Mouse (Mus musculus) erythroid progenitor cell, adult 5-6 weeks (primary cell): Measurements from ENCODE around the gene Sdc4. TPM values are rescaled to one million over a fixed set of nuclear protein-coding genes. Genes with fewer than 3 reads are reported as not detected.
A peak's percentile ranks its signal among the peaks of the same experiment; 100 is the strongest.

Experiments
- ATAC-seq: replicated peaks from 2 replicates; pipeline ENCODE4 v1.8.0; 2016; ENCODE audit warnings: moderate number of reproducible peaks, mild to moderate bottlenecking, moderate TSS enrichment, inconsistent platforms; ENCODE audit not compliant: poor library complexity, low FRiP score, severe bottlenecking
- total RNA-seq, 2 experiments: library from RNA; stranded (forward) in 1 of 2; stranded (reverse) in 1 of 2; fragments of 150-400 nt in 1 of 2; fragments of 186-747, 209-891 nt in 1 of 2; gene quantifications; 2 replicates each; pipeline versions ENCODE4 v1.2.3 to v1.2.4; 2015 to 2017; ENCODE audit warnings: low replicate concordance in 2 of 2

Sdc4 gene
- total RNA-seq, 2 experiments from 2014 or later = 2.5 to 5.7 TPM

GRCm38 (mm10) chr2:164433278-164433895, 10.3 kb downstream of the Sdc4 start:
- ATAC-seq = no peak

DNA sequence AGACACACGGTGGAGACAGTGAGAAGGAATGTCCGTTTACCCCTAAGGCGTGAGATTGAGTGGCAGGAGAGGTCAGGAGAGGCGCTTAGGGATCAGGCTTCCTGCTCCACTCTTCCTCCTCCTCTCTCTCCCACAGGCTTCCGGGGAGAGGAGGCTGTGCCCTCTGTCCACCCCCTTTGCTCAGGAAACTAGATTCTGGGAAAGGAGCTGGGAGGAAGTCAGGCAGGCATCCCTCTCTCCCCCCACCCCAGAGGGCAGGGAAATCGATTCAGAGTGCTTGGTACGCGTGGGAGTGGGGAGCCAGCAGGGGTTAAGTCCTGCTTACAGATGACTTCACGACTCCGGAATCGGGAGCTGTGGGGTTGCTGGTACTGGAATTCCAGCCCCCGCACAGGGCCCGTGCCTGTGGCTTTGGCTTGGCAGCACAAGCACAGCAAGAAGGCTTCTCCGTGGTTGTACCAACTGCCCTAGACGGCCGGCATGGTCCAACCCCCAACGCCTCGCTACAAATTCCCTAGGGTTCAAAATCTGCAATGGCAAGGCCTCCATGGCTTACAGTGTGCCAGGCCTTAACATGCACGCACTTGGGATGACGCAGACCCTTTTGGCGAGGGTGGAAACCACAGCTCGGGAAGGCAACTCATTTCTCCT, 11.0 kb downstream of the Sdc4 start:
- no peak for ATAC-seq

DNA sequence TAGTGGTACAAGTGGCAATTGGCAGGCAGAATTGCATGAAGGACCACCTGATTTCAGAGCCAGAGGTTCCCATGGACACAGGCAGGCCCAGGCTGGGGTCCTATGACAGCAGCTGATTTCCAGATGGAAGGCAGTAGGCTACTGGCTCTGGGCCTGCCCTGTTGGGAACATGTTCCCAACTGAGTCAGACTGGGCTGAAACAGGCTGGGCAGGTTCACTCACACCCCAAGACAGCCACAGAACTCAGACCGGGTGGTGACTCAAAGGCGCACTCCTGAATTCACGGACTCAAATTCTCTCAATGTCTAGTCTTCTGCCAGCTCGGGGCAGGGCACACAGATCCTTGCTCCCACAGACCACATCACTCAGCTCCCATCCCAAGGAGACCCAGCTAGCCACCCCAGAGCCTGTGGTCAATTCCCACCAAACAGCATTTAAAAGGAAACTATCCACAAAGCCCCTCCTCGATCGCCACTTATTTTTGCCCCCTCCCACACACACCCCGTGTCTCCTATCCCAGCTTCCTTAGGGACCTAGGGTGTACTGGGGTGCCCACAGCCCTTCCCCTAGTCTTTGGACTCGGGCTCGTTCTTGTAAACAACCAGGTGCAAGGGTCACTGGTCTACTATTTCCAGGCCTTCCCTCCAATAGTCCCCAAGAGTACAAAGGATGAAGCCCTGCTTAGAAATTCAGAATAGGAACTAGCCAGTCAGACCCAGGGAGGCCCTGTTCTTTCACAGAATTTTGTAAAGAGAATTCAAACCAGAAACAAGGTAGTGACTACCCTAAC, 11.8 kb downstream of the Sdc4 start:
- ATAC-seq = no peak

DNA sequence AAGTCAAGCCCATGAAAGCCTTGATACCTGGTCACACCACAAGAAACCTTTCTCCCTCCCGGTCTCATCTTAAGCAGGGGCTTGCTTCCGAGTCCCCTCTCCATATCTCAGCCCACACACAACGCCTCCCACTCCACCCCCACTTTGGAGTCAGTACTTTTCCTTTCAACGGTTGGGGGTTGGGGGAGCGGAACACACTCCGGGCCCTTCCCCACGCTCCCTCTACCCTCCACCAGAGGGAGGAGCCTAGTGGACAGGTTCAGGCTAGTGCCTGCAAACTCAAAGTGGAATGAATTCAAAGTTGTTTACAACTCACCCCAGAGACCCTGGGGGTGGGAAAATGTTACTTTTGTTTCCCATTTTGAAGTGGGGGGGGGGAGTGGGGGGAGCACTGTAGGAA, 13.0 kb downstream of the Sdc4 start:
- no peak for ATAC-seq

DNA sequence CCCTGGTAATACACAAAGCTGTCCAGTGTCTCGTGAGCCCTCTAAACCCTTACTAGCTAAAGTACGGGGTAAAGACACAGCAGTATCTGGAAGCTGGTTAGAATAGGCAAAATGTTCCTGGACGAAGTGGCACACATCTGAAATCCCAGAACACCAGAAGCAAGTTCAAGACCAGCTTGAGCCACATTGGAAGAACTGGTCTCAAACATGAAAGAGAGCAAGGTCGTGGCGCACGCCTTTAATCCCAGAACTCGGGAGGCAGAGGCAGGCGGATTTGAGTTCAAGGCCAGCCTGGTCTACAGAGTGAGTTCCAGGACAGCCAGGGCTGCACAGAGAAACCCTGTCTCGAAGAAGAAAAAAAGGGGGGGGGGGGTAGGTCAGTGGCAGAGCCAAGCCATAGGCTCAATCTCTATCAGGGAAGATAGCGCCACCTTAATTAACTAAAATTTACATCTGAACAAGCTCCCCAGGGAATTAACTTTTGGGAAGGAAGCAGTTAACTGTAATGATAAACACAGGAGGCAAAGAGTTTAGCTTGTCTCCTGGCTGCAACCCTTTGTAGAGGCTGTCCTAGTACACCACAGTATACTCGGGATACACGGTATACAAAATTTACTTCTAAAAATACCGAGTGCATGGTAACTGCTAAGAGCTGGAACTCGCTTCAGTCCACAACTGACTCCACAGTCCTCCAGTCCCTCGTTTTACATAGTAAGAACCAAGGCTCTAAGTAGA, 13.6 kb downstream of the Sdc4 start:
- no peak for ATAC-seq

- ATAC-seq = no peak
Observed at GRCm38 (mm10) chr2:164428451-164428850, 15.2 kb downstream of the Sdc4 start.

DNA sequence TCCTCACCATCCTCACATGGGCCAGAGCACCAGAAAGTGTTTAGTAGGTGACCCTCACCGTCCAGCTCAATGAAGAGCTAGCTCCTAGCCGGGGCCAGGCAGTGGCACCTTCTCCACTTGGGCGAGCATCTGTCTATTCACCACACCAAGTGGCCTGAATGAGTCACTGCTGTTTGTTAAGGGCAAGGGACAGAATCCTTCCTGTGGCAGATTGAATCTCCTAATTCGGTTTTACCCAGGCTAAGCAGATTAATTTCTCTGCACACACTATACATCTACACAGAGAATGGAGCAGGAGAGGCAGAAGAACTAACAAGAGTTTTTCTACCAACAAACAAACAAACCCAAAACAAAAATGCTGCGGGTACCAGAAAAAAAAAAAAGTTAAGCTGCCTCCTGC, 16.7 kb downstream of the Sdc4 start:
- ATAC-seq = no peak

DNA sequence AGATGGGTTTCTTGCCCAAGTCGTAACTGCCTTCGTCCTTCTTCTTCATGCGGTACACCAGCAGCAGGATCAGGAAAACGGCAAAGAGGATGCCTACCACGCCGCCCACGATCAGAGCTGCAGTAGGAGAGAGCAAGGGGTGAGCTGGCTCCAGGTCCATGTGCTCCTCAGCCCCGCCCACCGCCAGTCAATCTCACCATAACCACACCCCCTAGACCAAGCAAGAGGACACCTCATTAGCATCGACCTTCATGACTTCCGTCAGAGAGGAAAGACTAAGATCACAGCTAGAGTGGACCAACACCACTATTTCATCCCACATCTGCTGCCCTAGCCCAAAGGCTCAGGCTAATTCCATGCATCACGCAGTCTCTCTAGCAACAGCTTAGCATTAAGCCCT, 17.6 kb downstream of the Sdc4 start:
- ATAC-seq = no peak

- ATAC-seq = no peak
Observed at GRCm38 (mm10) chr2:164425401-164425800, 18.3 kb downstream of the Sdc4 start.

GRCm38 (mm10) chr2:164424406-164424805, 19.3 kb downstream of the Sdc4 start:
- ATAC-seq = no peak

DNA sequence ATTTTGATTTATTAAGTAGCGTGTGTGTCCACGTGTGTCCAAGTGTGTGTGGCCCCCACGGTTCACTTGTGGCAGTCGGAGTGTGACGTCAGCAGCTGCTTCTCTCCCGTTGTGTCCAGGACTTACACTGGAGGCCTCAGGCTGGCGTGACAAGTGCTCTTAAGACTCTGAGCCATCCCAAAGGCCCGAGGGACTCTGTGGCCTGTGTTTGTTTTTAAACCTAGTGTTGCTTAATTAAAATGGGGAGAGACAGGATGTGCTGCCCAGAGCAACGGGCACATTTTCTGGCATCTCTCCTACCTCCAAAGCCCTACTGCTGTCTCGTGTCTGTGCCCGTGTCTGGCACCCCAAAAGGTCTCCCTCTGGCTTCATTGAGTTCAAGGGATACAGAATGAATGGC, 20.2 kb downstream of the Sdc4 start:
- no peak for ATAC-seq

GRCm38 (mm10) chr2:164422675-164423393, 20.9 kb downstream of the Sdc4 start:
- 0 out of 2 replicates have a peak, but pooled peaks have one; percentile 19 for ATAC-seq

GRCm38 (mm10) chr2:164421979-164422378, 21.7 kb downstream of the Sdc4 start:
- ATAC-seq = no peak

GRCm38 (mm10) chr2:164421306-164421705, 22.4 kb downstream of the Sdc4 start:
- ATAC-seq = no peak

DNA sequence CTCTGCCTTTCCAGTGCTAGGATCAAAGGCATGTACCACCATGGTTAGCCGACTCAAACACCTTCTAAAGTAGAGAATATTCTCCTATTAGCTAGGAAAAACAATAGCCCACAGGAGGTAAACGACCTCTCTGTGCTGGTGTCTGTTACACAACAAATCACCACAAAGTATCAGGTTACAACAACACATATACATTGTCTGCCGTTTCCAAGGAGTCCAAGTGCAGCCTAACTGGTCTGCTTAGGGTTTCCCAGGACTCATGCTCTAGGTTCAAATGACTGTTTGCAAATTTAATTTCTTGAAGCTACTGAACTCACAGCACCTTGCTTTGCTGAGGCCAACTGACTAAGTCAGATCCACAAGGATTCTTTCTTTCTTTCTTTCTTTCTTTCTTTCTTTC, 24.2 kb downstream of the Sdc4 start:
- no peak for ATAC-seq

- ATAC-seq = no peak
Observed at GRCm38 (mm10) chr2:164418308-164418875, 25.3 kb downstream of the Sdc4 start.

DNA sequence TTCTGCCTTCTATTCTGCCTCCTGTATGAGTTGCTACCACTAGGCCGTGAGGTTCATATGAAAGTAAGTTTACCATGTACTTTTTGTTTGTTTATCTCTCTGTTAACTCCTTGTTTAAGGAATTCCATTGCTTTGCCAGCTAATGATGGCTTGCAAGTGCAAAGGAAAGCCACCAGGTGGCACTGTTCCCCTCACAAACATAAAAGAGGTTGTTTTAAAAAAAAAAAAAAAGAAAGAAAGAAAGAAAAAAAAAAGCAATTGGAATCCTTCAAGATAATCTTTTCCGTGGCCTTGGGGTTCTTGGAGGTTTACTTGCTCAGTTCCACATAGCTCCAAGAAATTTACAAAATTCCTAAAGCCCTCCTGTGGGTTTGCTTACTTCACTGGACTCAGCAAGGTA, 26.5 kb downstream of the Sdc4 start:
- no peak for ATAC-seq

- ATAC-seq = no peak
Observed at GRCm38 (mm10) chr2:164414581-164414980, 29.1 kb downstream of the Sdc4 start.

DNA sequence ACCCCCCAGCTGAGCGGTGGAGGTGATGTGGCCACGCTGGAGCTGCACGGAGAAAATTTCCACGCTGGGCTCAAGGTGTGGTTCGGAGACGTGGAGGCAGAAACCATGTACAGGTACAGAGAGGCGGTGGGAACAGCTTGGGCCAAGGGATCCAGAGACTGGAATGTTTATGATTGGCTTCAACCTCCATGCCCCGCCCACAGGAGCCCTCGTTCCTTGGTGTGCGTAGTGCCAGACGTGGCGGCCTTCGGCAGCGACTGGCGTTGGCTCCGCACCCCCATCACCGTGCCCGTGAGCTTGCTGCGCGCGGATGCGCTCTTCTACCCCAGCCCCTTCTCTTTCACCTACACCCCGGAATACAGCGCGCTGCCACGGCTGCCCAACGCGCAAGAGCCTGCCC, 29.5 kb downstream of the Sdc4 start:
- ATAC-seq = no peak
